Mouse (Mus musculus): ENCODE measurements at regions not wholly inside any gene's neighbourhood (a gene's known extent, or its start where the extent isn't known, plus 50 kb on each side); places are given as distances from the start of the nearest gene placed in this dataset.

DNA sequence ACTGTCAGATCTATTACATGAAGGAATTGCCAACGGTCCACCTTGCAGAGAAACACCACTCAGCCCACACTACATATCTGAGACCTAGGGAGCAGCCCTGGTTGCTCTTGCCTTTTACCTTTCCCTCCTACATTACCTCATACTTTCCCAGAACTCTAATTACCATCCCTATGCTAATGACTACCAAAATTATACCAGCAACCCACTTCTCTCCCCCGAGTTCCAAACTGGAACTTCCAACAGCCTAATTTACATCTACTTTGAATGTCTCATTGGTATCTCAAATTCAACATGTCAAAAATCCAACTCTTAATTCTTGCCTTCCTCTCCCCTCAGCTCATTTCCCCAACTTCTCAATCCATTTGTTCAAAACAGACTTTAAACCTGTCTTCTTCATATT is 124.9 kb upstream of the C030005K15Rik start:
- TF ChIP-seq CTCF (IDR thresholded peaks at IDR 0.05; ENCODE audit: low read depth, low read length), result no peak
- no peak for TF ChIP-seq GATA1 (IDR thresholded peaks at IDR 0.05; ENCODE audit: borderline replicate concordance, low read length)
- no peak for TF ChIP-seq POLR2AphosphoS5 (IDR thresholded peaks at IDR 0.05; ENCODE audit: insufficient replicate concordance, low read depth, low read length)
